Mouse (Mus musculus): Measurements from ENCODE around the gene Ccdc12.
A peak's percentile ranks its signal among the peaks of the same experiment; 100 is the strongest.

The Ccdc12 gene

GRCm38 (mm10) chr9:110703951-110704350, 47.6 kb downstream of the Ccdc12 start:
- DNase-seq (ENCODE audit: low spot score in 2 of 2): no peak

GRCm38 (mm10) chr9:110706784-110707183, 50.5 kb downstream of the Ccdc12 start:
- DNase-seq (ENCODE audit: low spot score in 2 of 2): no peak

DNA sequence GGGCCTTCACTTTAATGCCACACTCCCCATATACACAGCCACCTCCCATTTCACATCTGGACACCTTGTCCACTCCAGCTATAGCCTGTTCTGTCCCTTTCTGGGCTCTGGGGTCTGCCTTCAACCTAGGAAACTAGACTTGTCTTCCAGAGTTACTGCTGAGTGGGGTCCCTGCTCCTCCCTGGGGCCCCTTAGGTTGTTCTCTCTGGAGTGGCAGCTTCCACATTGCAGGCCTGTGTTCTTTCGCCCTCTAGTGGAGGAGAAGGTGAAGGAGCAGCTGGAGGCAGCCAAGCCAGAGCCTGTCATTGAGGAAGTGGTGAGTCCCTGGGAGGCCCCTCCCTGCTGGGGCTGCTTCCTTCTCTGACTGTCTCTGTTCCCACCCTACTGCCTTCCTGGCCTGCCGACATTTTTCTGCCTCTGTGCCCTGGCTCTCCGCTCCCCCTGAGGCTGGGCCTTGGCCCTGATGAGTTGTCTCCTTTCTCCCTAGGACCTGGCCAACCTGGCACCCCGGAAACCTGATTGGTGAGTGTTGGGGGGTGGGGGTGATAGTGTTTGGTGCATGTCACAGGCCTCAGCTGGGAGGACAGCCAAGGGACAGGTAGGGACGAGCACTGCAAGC, 53.4 kb downstream of the Ccdc12 start:
- DNase-seq (ENCODE audit: low spot score in 2 of 2): peak; percentile 84 to 85

DNA sequence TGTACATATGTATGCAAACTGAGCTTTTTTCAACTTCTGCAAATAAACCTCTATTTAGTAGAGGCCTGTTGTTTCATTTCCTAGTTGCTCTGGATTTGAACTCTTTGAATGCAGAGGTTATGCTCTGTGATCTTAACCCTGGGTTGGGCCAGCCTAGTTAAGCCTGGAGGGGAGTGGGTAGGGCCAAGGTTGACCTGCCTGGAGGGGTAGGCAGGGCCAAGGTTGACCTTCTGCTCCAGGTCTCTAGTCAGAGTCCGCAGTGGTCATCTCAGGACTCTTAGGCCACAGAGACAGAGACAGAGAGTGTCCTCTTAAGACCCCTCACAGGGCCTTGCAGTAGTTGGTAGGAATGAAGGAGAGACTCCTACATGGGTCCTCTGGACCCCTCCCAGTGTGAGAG, 55.2 kb downstream of the Ccdc12 start:
- no peak for DNase-seq (ENCODE audit: low spot score in 2 of 2)

GRCm38 (mm10) chr9:110711996-110712395, 55.7 kb downstream of the Ccdc12 start:
- no peak for DNase-seq (ENCODE audit: low spot score in 2 of 2)

GRCm38 (mm10) chr9:110712545-110712944, 56.2 kb downstream of the Ccdc12 start:
- no peak for DNase-seq (ENCODE audit: low spot score in 2 of 2)

- no peak for DNase-seq (ENCODE audit: low spot score in 2 of 2)
Observed at GRCm38 (mm10) chr9:110713389-110713788, 57.1 kb downstream of the Ccdc12 start.

- no peak for DNase-seq (ENCODE audit: low spot score in 2 of 2)
Observed at GRCm38 (mm10) chr9:110715426-110715825, 59.1 kb downstream of the Ccdc12 start.

GRCm38 (mm10) chr9:110716775-110717174, 60.5 kb downstream of the Ccdc12 start:
- DNase-seq (ENCODE audit: low spot score in 2 of 2): peak; percentile 82 to 83

GRCm38 (mm10) chr9:110718071-110718470, 61.8 kb downstream of the Ccdc12 start:
- no peak for DNase-seq (ENCODE audit: low spot score in 2 of 2)

DNA sequence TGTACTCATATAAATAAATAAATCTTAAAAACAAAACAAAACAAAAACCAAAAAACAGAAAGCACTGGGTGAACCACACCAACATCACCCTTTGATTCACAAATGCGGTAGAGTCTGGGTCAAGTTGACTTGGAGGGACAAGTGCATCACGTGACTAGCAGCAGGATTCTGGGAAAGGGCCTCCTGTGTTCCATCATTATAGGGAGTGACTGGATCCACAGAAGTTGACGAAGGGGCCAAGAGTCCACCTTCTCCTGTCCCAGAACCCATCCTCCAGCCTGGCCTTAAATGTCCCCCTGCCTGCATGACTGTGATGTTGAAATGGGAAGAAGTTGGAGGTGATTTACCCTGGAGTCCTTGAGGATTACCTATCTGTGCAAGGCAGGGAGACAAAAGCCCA, 62.5 kb downstream of the Ccdc12 start:
- DNase-seq (ENCODE audit: low spot score in 2 of 2): no peak

DNA sequence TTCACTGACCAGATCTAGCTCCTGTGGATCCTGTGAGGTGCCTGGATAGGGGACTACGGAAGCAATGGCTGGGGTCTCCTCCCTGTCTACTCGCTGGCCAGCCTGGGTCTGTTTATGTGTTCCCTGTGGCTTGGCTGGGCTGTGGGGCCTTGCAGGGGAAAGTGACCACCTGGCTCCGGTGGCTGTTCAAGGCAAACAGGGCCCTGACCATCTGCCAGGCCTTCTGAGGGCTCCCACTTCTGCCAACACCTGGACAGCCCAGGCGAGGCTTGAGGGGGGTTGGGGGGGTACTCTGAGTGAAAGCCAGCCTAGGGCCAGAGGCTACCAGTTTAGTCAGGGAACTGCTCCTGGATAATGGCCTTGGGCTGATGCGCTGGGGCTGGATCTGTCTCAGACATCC, 63.7 kb downstream of the Ccdc12 start:
- no peak for DNase-seq (ENCODE audit: low spot score in 2 of 2)

DNA sequence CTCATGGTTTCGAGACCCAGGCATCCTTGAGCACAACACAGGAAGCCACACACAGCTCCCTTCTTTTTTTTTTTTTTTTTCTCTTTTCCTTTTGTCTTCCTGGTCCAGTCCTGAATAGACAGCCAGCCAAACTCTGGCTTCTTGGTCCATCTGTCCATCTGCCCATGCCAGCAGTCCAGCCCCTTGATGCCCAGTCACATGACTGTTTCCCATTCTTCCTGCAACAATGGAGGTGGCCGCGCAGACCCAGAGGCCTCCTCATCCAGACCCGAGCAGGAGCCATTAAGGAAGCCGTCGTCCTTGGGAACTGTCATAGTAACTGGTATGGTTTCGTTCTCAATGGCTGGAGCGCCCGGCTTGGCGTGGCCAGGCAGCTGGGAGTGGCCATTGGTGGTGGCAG, 65.8 kb downstream of the Ccdc12 start:
- no peak for DNase-seq (ENCODE audit: low spot score in 2 of 2)

DNA sequence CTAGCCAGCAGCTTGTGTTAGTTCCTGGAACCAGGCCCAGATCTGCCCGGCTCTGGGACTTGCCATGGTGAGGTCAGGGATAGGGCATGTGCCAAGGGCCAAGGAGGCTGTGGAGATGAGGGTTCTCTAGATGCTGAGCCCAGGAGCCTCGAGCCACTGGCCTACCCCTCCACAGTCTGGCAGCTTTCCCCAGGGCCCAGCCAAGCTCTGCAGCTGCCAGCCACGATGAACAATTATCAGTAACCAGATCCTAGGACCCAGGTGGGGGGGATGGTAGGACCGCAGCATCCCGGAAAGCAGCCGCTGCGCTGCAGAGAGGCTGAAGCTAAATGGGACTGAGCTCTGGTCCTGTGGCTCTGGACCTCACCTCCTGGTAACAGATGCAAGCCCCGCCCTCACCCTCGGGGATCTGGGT, 69.4 kb downstream of the Ccdc12 start:
- peak; percentile 68 to 72 for DNase-seq (ENCODE audit: low spot score in 2 of 2)

GRCm38 (mm10) chr9:110726867-110727266, 70.6 kb downstream of the Ccdc12 start:
- peak in 1 of 2 experiments; percentile 54 for DNase-seq (ENCODE audit: low spot score in 2 of 2)

GRCm38 (mm10) chr9:110729841-110730240, 73.5 kb downstream of the Ccdc12 start:
- peak in 1 of 2 experiments; percentile 53 for DNase-seq (ENCODE audit: low spot score in 2 of 2)

DNA sequence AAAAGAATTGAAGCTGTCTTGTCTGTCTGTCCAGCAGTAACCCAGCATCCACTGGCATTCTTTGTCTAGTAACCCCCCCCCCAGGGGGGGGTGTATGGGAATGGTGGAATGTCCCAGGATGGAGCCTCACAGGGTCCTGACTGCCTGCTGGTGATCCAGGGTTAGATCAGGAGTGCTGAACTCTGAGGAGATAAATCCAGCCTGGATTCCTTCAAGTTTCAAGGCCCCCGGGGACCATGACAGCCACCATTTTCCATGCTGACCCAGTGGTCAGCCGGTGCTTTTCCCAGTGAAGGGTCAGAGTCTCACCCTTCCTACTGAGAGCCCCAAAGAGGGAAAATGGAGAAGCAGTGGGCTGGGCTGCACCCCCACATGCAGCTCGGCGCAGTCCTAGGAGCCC, 75.6 kb downstream of the Ccdc12 start:
- no peak for DNase-seq (ENCODE audit: low spot score in 2 of 2)

DNA sequence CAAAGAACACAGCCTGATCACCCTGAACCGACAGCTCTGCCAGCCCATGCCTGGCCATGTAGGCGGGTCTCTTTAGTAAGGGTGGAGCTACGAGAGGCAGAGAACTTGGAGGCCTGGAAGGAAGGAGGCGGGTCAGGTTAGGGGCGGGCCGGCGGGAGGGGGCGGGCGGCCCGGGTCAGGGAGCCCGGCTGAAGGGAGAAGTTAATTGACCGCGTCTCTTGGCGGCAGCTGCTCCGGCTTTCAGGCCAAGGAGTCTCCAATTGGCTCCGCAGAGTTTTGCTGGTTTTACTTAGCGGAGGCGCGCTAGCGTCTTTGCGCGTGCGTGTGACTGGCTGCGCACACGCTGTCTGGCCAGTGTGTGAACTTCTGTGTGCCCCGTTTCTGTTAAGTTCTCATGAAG, 76.3 kb downstream of the Ccdc12 start:
- peak; percentile 66 to 72 for DNase-seq (ENCODE audit: low spot score in 2 of 2)

GRCm38 (mm10) chr9:110733102-110733501, 76.8 kb downstream of the Ccdc12 start:
- DNase-seq (ENCODE audit: low spot score in 2 of 2): no peak

DNA sequence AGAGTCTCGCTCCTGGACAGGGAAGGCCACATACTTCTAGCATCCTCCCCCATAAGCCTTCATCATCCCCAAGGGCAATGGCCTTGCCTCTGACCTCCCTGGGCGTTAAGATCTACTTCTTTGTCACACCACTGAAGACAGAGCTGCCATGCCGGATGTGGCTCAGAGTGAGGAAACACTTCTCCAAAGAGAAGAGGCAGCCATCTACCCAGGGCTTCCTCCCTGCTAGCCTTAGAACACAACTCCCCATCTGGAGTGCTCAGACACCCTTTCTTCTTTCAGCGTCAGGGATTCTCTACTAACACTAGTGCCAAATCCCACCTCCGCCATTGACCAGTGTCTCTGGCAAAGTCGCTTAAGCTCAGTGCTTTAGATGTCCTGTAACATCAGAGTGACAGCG, 77.9 kb downstream of the Ccdc12 start:
- DNase-seq (ENCODE audit: low spot score in 2 of 2): no peak

DNA sequence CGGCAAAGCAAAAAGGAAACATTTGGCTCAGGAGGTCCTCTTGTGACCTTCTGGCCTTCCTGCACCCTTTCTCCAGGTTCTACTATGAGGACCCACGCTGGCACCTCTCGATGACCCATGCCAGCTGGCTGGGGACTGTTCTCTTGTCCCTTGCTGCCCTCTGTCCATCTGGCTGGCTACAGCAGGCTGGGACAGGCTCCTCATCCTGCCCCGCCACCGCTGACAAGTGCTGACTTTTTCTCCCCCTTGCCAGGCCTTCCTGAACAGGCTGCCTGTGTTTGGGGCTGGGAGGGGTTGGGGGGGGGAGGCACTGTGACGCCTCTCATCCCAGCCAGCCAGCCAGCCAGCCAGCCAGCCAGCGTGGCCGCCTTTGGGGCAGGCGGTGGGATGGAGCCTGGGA, 80.1 kb downstream of the Ccdc12 start:
- no peak for DNase-seq (ENCODE audit: low spot score in 2 of 2)

DNA sequence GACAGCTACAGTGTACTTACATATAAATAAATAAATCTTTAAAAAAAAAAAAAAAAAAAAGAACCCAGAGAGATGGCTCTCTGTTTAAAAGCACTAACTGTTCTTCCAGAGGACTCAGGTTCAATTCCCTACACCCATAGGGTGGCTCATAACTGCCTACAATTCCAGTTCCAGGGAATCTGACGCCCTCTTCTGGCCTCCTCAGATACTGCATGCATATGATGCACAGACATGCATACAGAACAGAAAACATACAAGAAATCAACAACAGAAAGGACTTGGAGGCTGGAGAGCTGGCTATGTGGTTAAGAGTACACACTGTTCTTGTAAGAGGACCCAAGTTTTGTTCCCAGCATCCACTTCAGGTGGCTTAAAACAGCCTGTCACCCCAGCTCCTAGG, 81.8 kb downstream of the Ccdc12 start:
- no peak for DNase-seq (ENCODE audit: low spot score in 2 of 2)

- no peak for DNase-seq (ENCODE audit: low spot score in 2 of 2)
Observed at GRCm38 (mm10) chr9:110739961-110740360, 83.7 kb downstream of the Ccdc12 start.

GRCm38 (mm10) chr9:110741711-110742294, 85.5 kb downstream of the Ccdc12 start, which contains the start of gene Myl3:
TSS of gene Myl3 (plus strand) at chr9:110741861.
- no peak for DNase-seq (ENCODE audit: low spot score in 2 of 2)
